Mouse (Mus musculus): ENCODE measurements around the gene Gatb.

GRCm38 (mm10) chr3:85666736-85667135 is 92.8 kb downstream of the Gatb start:
- TF ChIP-seq POLR2A (IDR thresholded peaks at IDR 0.05; ENCODE audit: borderline replicate concordance, insufficient read depth, low read length) (no peak), CTCF (IDR thresholded peaks at IDR 0.05; ENCODE audit: borderline replicate concordance, insufficient read depth, low read depth, low read length) (no peak)

Data from cerebellum, adult 2 months (tissue).